Mouse (Mus musculus) frontal cortex, postnatal 36 days (tissue): ENCODE measurements at regions not wholly inside any gene's neighbourhood (a gene's known extent, or its start where the extent isn't known, plus 50 kb on each side); places are given as distances from the start of the nearest gene placed in this dataset.

ENCODE experiments used
- DNase-seq, 2 experiments: peaks; one replicate each; pipeline ENCODE4 v3.0.0; 2022; ENCODE audit warnings: low spot score in 2 of 2

GRCm38 (mm10) chr8:15734461-15734860, 688.6 kb upstream of the BB014433 start:
- DNase-seq = peak in 1 of 2 experiments; percentile 44

DNA sequence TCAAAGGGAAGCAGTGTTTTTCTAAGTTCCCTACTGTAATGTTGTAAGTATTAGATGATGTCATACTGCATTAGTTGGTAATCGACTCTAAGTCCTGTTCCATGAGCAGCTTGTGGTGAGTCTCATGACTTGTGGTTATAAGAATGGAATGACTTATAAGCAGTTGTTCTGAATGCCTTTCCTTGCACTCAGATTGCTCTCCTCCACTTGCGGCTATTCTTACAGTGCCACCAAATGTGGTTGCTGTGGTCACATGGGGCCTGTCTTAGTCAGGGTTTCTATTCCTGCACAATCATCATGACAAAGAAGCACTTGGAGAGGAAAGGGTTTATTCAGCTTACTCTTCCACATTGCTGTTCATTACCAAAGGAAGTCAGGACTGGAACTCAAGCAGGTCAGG, 685.4 kb upstream of the BB014433 start:
- no peak for DNase-seq

- DNase-seq = peak; percentile 56 to 67
Observed at GRCm38 (mm10) chr8:15729075-15729474, 683.2 kb upstream of the BB014433 start.

- no peak for DNase-seq
Observed at GRCm38 (mm10) chr8:15726310-15726709, 680.4 kb upstream of the BB014433 start.
